Mouse (Mus musculus): ENCODE measurements around the gene Arid5b.

DNA sequence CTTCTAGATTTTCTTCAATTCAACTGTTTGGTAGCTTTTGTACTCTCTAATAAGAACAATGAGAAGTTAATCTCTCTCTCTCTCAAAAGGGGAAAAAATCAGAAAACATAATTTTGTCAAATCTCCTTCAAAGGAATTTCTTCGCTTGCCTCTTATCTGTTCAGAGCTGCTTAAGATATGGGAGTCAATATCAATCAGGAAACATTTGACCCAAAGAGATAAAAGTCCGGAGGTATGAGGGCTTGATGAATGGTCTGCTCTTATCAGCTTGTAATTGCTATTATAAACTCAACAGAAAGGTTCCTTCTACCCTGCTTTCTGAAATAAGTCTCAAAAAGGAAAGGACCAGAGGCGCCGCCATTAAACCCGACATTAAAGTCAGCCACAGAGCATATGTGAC lies 120.0 kb downstream of the Arid5b start:
- TF ChIP-seq CTCF (conservative IDR thresholded peaks at IDR 0.05; ENCODE audit: insufficient read depth, insufficient read length, low read depth, low read length) (no peak), POLR2A (IDR thresholded peaks at IDR 0.05; ENCODE audit: low read depth, low read length) (no peak)

Measured in kidney, adult 2 months (tissue).